ENCODE assay signal across 8 mouse cellular contexts in genomic region chr8:85071514-85072281, GRCm38 (mm10). TPM values are rescaled to one million over a fixed set of nuclear protein-coding genes. Genes with fewer than 3 reads are reported as not detected.
DNase-seq lines count a peak whose midpoint lies in the region; ATAC-seq and TF ChIP-seq lines count a peak whose summit lies in the region.

Gene Dhps, plus strand, starts transcription at chr8:85071757.

- peak; percentile 82 for ATAC-seq in heart, embryonic 14.5 days (ENCODE audit: insufficient number of reproducible peaks, insufficient read depth, low FRiP score, low read depth)
- peak; percentile 82 for ATAC-seq in liver, embryonic 14.5 days (ENCODE audit: insufficient read depth)
- peak; percentile 85 for ATAC-seq in neural tube, embryonic 11.5 days (ENCODE audit: insufficient read depth, low FRiP score, low TSS enrichment)
- ATAC-seq in stomach, postnatal 0 days (ENCODE audit: low FRiP score, low TSS enrichment), result peak; percentile 90

- H3K4me1 ChIP-seq in brown adipose tissue, adult 24 weeks (ENCODE audit: control insufficient read depth, insufficient read depth, insufficient read length, low read length), result peaks cover 2% of the 10 kb centered on the region; the same call in 1 of the 2 replicates
- peaks cover 5 to 8% of the 10 kb centered on the region in 2 experiments for H3K4me1 ChIP-seq in heart, embryonic 14.5 days (ENCODE audit: control insufficient read depth in 2 of 2, insufficient read depth in 2 of 2, low read length in 2 of 2)
- H3K4me1 ChIP-seq in liver, embryonic 14.5 days (replicated peaks; ENCODE audit: control insufficient read depth in 2 of 2, insufficient read depth in 2 of 2, low read length in 1 of 2), result peaks cover 29 to 36% of the 10 kb centered on the region in 2 experiments
- peaks cover 5% of the 10 kb centered on the region; the same call in 1 of the 2 replicates for H3K4me1 ChIP-seq in neural tube, embryonic 11.5 days (ENCODE audit: control insufficient read depth, insufficient read depth, low read length)
- H3K4me1 ChIP-seq in stomach, postnatal 0 days (replicated peaks; ENCODE audit: control insufficient read depth, insufficient read depth), result 0 out of 2 replicates have a peak, but pooled peaks cover 4% of the 10 kb centered on the region

- peak within 1 kb of the TSS; percentile 93 for H3K27ac ChIP-seq in brown adipose tissue, adult 24 weeks (replicated peaks; ENCODE audit: low read depth, low read length)
- peak within 1 kb of the TSS; percentile 90 to 93 for H3K27ac ChIP-seq in heart, embryonic 14.5 days (replicated peaks in 1 of 2; ENCODE audit: control insufficient read depth in 1 of 2, insufficient read depth in 1 of 2, low read depth in 2 of 2, low read length in 2 of 2)
- peak within 1 kb of the TSS; percentile 61 for H3K27ac ChIP-seq in liver, embryonic 14.5 days
- peak within 1 kb of the TSS; percentile 88 for H3K27ac ChIP-seq in neural tube, embryonic 11.5 days (ENCODE audit: low read depth, low read length)
- peak within 1 kb of the TSS; percentile 98 for H3K27ac ChIP-seq in stomach, postnatal 0 days (replicated peaks)

- DNase-seq in CD4-positive, CD25-positive, alpha-beta regulatory T cell, adult 2 months (ENCODE audit: low read depth, low spot score), result peak; percentile 94
- peak; percentile 78 for DNase-seq in fibroblast of lung, adult 2 months (ENCODE audit: low read depth)
- peak; percentile 94 to 95 for DNase-seq in kidney, postnatal 25 days
- peak; percentile 75 to 86 (median 82) for DNase-seq in liver, embryonic 14.5 days (ENCODE audit: low read depth in 3 of 3, low spot score in 3 of 3)
- peak; percentile 92 for DNase-seq in neural tube, embryonic 11.5 days (ENCODE audit: low spot score)
- peak; percentile 93 for DNase-seq in stomach, postnatal 0 days (ENCODE audit: low spot score)

- under 1% methylated on average over 65 of the region's 68 CpGs for WGBS in heart, embryonic 14.5 days
- WGBS in liver, embryonic 14.5 days (ENCODE audit: insufficient replicate concordance), result 0% methylated on average over 68 of the region's 68 CpGs
- 0% methylated on average over 66 of the region's 68 CpGs for WGBS in neural tube, embryonic 11.5 days
- under 1% methylated on average over 67 of the region's 68 CpGs for WGBS in stomach, postnatal 0 days

- peak within 1 kb of the TSS; percentile 92 for H3K9ac ChIP-seq in heart, embryonic 14.5 days (ENCODE audit: low read length)
- peak within 1 kb of the TSS; percentile 77 for H3K9ac ChIP-seq in liver, embryonic 14.5 days (replicated peaks)
- H3K9ac ChIP-seq in neural tube, embryonic 11.5 days (ENCODE audit: low read length), result peak within 1 kb of the TSS; percentile 84
- peak within 1 kb of the TSS; percentile 94 for H3K9ac ChIP-seq in stomach, postnatal 0 days (ENCODE audit: low read length)

- H3K4me2 ChIP-seq in heart, embryonic 14.5 days (ENCODE audit: low read length), result peak within 1 kb of the TSS; percentile 86
- peak within 1 kb of the TSS; percentile 92 for H3K4me2 ChIP-seq in liver, embryonic 14.5 days (ENCODE audit: low read depth)
- H3K4me2 ChIP-seq in neural tube, embryonic 11.5 days (ENCODE audit: low read depth), result peak within 1 kb of the TSS; percentile 66
- H3K4me2 ChIP-seq in stomach, postnatal 0 days (replicated peaks; ENCODE audit: low read depth), result peak within 1 kb of the TSS; percentile 68

- no peaks in the 10 kb centered on the region for H3K27me3 ChIP-seq in heart, embryonic 14.5 days (ENCODE audit: control insufficient read depth, insufficient read depth, low read length)
- no peaks in the 10 kb centered on the region for H3K27me3 ChIP-seq in liver, embryonic 14.5 days (ENCODE audit: control insufficient read depth, insufficient read depth, low read length)
- no peaks in the 10 kb centered on the region for H3K27me3 ChIP-seq in neural tube, embryonic 11.5 days (ENCODE audit: control insufficient read depth, insufficient read depth, low read length)
- no peaks in the 10 kb centered on the region for H3K27me3 ChIP-seq in stomach, postnatal 0 days (ENCODE audit: control insufficient read depth, insufficient read depth, low read length)

- peak; percentile 25; the same call in 1 of the 2 replicates for TF ChIP-seq CTCF in liver, embryonic 14.5 days (IDR thresholded peaks at IDR 0.05; ENCODE audit: low read depth)
- TF ChIP-seq CTCF in stomach, postnatal 0 days (IDR thresholded peaks at IDR 0.05; ENCODE audit: low read depth), result peak; percentile 54

- H3K4me3 ChIP-seq in brown adipose tissue, adult 24 weeks (ENCODE audit: insufficient read depth, low read depth, low read length), result peak within 1 kb of the TSS; percentile 95
- H3K4me3 ChIP-seq in heart, embryonic 14.5 days (ENCODE audit: control insufficient read depth in 1 of 2, insufficient read depth in 1 of 2, low read depth in 1 of 2, low read length in 2 of 2), result peak within 1 kb of the TSS; percentile 95
- H3K4me3 ChIP-seq in liver, embryonic 14.5 days (ENCODE audit: insufficient read depth in 1 of 2, low read depth in 2 of 2, low read length in 2 of 2), result peak within 1 kb of the TSS; percentile 78 to 79
- peak within 1 kb of the TSS; percentile 91 for H3K4me3 ChIP-seq in neural tube, embryonic 11.5 days (ENCODE audit: low read depth, low read length)
- peak within 1 kb of the TSS; percentile 90 for H3K4me3 ChIP-seq in stomach, postnatal 0 days (ENCODE audit: low read depth, low read length)

- no peaks in the 10 kb centered on the region for H3K9me3 ChIP-seq in heart, embryonic 14.5 days (ENCODE audit: control insufficient read depth, low read length)
- no peaks in the 10 kb centered on the region for H3K9me3 ChIP-seq in liver, embryonic 14.5 days (ENCODE audit: control insufficient read depth, low read length)
- no peaks in the 10 kb centered on the region for H3K9me3 ChIP-seq in neural tube, embryonic 11.5 days (ENCODE audit: control insufficient read depth, low read length)
- H3K9me3 ChIP-seq in stomach, postnatal 0 days (ENCODE audit: control insufficient read depth, low read length), result no peaks in the 10 kb centered on the region

- peaks cover 39% of the 10 kb centered on the region for H3K36me3 ChIP-seq in heart, embryonic 14.5 days (ENCODE audit: control insufficient read depth, insufficient read depth, low read length)
- H3K36me3 ChIP-seq in liver, embryonic 14.5 days (replicated peaks; ENCODE audit: control insufficient read depth, insufficient read depth, low read depth), result peaks cover 19% of the 10 kb centered on the region
- peaks cover 13% of the 10 kb centered on the region for H3K36me3 ChIP-seq in neural tube, embryonic 11.5 days (ENCODE audit: control insufficient read depth, insufficient read depth, low read length)
- peaks cover 11% of the 10 kb centered on the region; the same call in 1 of the 2 replicates for H3K36me3 ChIP-seq in stomach, postnatal 0 days (ENCODE audit: control insufficient read depth, insufficient read depth, low read length)

- no peak for TF ChIP-seq EP300 in liver, embryonic 14.5 days (IDR thresholded peaks at IDR 0.05; ENCODE audit: low read depth)
- peak; percentile 72 for TF ChIP-seq EP300 in stomach, postnatal 0 days (optimal IDR thresholded peaks at IDR 0.05)

RNA-seq across cellular contexts. Expression of gene Dhps, which starts in this region (rescaled TPM):
- polyA plus RNA-seq in brown adipose tissue, adult 24 weeks (2012; ENCODE audit: insufficient read depth, insufficient read length, missing spikeins), result 19.1 and 20.0 TPM in 2 replicates
- 50.7 and 55.8 TPM in 2 replicates for polyA plus RNA-seq in heart, embryonic 14.5 days (2014; fragmentation: Nextera tagmentation; extraction: Ambion mirVana)
- polyA plus RNA-seq in liver, embryonic 14.5 days (2012; rRNA removed), result 19.6 and 21.5 TPM in 2 replicates
- 30.9 and 36.4 TPM in 2 replicates for polyA plus RNA-seq in liver, embryonic 14.5 days (2014; fragmentation: Nextera tagmentation; extraction: Ambion mirVana)
- 70.3 and 73.8 TPM in 2 replicates for polyA plus RNA-seq in neural tube, embryonic 11.5 days (2014; fragmentation: Nextera tagmentation; extraction: Ambion mirVana)
- polyA plus RNA-seq in stomach, postnatal 0 days (2015; fragmentation: Nextera tagmentation; extraction: Ambion mirVana), result 40.2 and 42.2 TPM in 2 replicates

Comparison
In these comparisons a context has a peak if more than half of its experiments do, and no peak if none do; other contexts are left out.
1. Peak in every context shown above with its lines: DNase-seq, ATAC-seq, H3K4me3 ChIP-seq and H3K27ac ChIP-seq.